Mouse (Mus musculus) ES-E14 (cell line): ENCODE data around the gene Igfbp7.

Experiments used
- CHD2 ChIP-seq: IDR thresholded peaks from 2 replicates; pipeline ENCODE4 v1.6.1; 2014; ENCODE audit warnings: mild to moderate bottlenecking, low read depth, low read length, inconsistent platforms
- HCFC1 ChIP-seq: IDR thresholded peaks from 2 replicates; pipeline ENCODE4 v1.6.1; 2012; ENCODE audit warnings: low read length, inconsistent platforms, borderline replicate concordance; ENCODE audit not compliant: insufficient read depth

- TF ChIP-seq HCFC1 (no peak), CHD2 (no peak)
Measured at GRCm38 (mm10) chr5:77428526-77428925, 20.7 kb upstream of the Igfbp7 start.
